Mouse (Mus musculus) left cerebral cortex, adult 2 months (tissue): ENCODE data around the gene Kcnk13. TPM values are rescaled to one million over a fixed set of nuclear protein-coding genes. Genes with fewer than 3 reads are reported as not detected.

Experiments
- DNase-seq, 2 experiments: peaks; one replicate each; pipeline ENCODE4 v3.0.0; 2021 to 2022; ENCODE audit warnings: low spot score in 2 of 2, mixed read lengths in 1 of 2; ENCODE audit errors: extremely low spot score in 1 of 2
- H3K27ac ChIP-seq: fragments of 200-600 bp; 2 replicates; pipeline ENCODE4 v1.8.1; 2022
- H3K4me3 ChIP-seq: fragments of 200-600 bp; 2 replicates; pipeline ENCODE4 v1.8.1; 2022
- CTCF ChIP-seq: fragments of 200-600 bp; IDR thresholded peaks from 2 replicates; pipeline ENCODE4 v1.8.1; 2022; ENCODE audit warnings: antibody characterized with exemption, mild to moderate bottlenecking, moderate library complexity
- intact Hi-C: fragments of 180-260 bp; cut with DNase I; formaldehyde crosslinking; loops from one replicate; pipeline ENCODE4 v1.15.1; 2025
- total RNA-seq, 2 experiments: library from RNA; stranded (reverse); gene quantifications; 2 replicates each; pipeline ENCODE4 v1.2.3; 2021

Gene Kcnk13
- total RNA-seq, 2 experiments from 2014 or later = 6.8 to 10.4 TPM

DNA sequence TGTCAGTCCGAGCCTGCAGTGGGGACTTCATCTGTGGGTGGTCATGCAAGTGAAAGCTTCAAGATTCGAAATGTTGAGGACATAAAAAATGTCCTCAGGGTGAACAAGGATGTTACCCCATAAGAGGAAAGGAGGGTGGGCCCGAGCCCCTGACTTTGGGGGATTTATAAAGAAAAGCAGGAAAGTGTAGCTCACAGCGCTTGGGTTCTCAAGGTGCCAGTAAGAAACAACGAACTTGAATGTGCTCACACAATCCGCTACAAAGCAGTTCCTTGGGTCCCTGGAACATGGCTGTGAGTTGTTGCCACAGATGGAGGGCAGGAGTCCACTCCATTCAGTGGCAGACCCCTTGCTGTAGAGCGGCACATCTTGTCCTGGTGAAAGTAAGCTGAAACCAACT is 63.0 kb downstream of the Kcnk13 start:
- no peak overlapping the region for H3K4me3 ChIP-seq
- DNase-seq = no peak
- no peak for TF ChIP-seq CTCF
- intact Hi-C loops = no loop called here
- H3K27ac ChIP-seq = no peak overlapping the region

DNA sequence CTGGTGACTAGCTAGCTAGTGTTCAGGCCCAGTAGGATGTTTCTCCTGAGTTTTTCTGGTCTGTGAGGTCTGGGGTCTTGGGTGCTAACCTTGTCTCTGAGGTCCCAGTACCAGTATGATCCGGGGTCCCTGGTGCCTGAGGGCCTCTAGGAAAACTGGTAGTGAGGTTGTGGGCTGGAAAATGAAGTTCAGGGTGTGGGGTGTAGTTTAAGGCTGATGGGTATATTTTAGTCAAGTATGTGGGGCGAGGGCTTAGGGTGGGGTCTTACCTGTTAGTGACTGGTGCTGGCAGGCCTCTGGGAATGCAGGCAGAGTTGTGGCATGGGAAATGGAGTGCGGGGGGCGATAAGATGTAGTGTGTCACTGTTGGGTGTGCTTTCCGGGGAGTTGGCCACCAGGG is 67.4 kb downstream of the Kcnk13 start:
- TF ChIP-seq CTCF = no peak
- intact Hi-C loops = no loop called here
- Histone ChIP-seq H3K27ac (no peak overlapping the region), H3K4me3 (no peak overlapping the region)
- no peak for DNase-seq

DNA sequence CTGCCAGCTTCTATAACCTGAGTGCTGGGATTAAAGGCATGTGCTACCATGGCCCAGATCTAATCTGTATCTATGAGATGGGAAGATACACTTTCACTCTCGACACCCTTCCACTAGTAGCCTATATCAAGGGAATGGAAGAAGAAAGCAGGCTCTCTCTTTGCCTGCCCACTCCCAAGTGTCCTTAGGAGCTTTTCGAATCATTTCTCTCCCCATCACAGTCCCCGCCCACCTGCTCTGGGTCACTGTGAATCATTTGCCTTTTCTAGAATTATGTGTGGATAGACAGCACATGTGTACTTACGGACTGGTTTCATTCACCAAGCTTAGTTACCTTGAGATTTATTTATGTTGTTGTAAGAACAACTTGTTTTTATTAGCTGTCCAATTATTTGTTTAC is 68.2 kb downstream of the Kcnk13 start:
- intact Hi-C loops = no loop called here
- DNase-seq = no peak
- no peak for TF ChIP-seq CTCF
- no peak overlapping the region for H3K4me3 ChIP-seq
- H3K27ac ChIP-seq = no peak overlapping the region

DNA sequence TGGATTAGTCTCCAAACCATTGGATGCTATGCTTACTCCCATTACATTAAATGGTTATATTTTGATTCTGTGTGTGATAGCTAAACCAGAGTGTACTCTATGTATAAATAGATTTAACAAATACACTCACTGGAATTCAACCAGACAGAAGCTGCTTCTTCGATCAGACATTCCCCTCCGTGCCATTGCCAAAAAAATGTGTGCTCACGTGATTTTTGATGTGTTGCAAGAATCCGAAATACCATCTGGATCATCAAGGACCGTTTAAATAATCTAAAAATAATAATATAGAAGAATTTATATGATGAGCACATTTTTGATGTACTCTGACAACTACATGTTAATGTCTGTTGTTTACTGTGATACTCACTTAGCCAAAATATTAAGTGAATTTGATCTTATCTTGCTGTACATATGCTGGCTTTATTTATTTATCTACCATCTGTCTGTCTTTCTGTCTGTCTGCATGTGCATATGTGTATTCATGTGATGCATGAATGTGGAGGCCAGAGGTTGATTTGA is 74.5 kb downstream of the Kcnk13 start:
- Histone ChIP-seq H3K4me3 (no peak overlapping the region), H3K27ac (no peak overlapping the region)
- intact Hi-C loops = no loop called here
- DNase-seq = no peak
- no peak for TF ChIP-seq CTCF

DNA sequence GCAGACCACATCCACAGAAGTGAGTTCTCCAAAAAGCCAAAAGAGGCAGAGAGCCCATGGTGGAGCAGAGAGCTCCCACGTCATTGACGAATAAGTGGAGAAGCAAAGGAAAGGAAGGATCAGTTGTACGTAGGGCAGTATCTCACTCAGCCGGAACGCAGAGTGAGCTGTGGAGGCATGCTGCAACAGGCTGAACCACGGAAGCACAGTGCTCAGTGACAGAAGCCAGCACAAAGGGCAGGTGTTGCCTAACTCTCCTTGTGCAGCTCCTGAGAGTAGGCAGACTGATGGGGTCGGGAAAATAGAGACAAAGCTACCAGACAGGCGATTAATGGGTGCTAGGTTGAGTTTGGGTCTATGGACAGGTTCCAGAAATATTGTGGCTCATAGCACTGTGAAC is 77.8 kb downstream of the Kcnk13 start:
- Histone ChIP-seq H3K4me3 (no peak overlapping the region), H3K27ac (no peak overlapping the region)
- no peak for DNase-seq
- no peak for TF ChIP-seq CTCF
- intact Hi-C loops = no loop called here

DNA sequence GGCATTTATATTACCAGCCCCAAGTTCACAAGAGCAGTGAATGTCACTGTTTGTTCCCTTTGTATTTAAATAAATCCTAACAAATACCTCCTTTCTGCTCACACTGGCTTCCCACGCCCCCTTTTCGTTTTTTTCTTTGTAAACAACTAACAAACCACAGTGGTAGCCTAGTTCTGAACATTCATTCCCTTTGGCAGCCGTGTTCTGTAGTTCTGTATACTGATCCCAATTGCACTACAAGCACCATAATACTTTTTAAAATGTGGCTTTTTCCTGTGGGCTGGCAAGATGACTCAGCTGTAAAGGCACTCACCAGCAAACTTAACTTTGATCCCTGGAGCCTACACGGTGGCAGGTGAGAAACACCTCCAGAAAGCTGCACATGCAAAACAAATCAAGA is 80.4 kb downstream of the Kcnk13 start:
- no peak overlapping the region for H3K4me3 ChIP-seq
- intact Hi-C loops = no loop called here
- no peak for DNase-seq

DNA sequence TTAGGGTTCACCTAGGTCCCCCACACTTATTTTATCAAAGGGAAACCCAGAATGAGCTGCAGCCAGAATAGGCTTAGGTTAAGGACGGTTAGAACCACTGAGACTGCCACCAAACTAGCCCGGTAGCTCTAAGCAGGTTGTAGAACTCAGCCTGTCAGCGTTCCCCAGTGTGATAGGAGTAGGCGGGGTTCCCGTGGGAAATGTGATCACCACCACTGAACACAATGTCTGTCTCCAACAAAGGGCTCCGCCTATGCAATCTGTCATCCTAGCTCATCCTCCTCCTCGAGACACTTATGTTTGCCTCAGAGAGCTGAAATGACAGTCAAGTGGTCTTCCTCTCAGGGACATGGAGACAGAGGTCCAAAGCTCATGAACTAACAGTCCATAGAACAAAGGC is 86.3 kb downstream of the Kcnk13 start:
- no peak for TF ChIP-seq CTCF
- H3K27ac ChIP-seq = no peak overlapping the region
- intact Hi-C loops = no loop called here
- H3K4me3 ChIP-seq = no peak overlapping the region
- DNase-seq = peak in 1 of 2 experiments; percentile 20

More for the DNA sequence above, 80.4 kb downstream of the Kcnk13 start:
- no peak overlapping the region for H3K27ac ChIP-seq
- TF ChIP-seq CTCF = no peak

DNA sequence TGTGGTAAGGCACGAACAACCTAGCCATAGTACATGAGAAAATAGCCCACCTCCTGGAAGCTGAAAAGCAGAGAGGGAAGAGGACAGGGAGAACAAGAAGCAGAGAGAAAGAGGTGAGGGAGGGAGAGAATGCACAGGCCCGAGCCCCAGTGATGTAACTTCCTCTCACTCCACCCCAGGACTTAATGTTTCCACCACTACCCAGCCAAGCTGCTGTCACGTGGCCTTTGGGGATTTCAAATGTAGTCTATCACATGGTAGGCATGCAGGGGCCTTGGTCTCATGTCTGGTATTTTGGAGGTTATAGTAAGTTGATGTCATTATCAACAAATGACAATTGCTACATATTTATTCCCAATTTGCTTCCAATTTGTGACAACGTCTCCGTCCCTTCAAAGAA is 89.3 kb downstream of the Kcnk13 start:
- H3K27ac ChIP-seq = no peak overlapping the region
- no peak for TF ChIP-seq CTCF
- intact Hi-C loops = no loop called here
- no peak overlapping the region for H3K4me3 ChIP-seq
- no peak for DNase-seq

DNA sequence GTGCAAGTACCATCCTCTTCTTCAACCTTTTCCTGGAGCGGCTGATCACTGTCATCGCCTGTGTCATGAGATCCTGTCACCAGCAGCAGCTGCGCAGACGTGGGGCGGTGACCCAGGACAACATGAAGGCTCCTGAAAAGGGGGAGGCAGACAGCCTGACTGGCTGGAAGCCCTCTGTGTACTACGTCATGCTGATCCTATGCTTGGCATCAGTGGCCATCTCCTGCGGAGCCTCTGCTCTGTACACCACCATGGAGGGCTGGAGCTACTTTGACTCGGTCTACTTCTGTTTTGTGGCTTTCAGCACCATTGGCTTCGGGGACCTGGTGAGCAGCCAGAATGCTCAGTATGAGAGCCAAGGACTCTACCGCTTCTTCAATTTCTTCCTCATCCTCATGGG is 96.8 kb downstream of the Kcnk13 start:
- TF ChIP-seq CTCF = no peak
- no peak overlapping the region for H3K27ac ChIP-seq
- H3K4me3 ChIP-seq = no peak overlapping the region
- DNase-seq = no peak
- intact Hi-C loops = no loop called here

DNA sequence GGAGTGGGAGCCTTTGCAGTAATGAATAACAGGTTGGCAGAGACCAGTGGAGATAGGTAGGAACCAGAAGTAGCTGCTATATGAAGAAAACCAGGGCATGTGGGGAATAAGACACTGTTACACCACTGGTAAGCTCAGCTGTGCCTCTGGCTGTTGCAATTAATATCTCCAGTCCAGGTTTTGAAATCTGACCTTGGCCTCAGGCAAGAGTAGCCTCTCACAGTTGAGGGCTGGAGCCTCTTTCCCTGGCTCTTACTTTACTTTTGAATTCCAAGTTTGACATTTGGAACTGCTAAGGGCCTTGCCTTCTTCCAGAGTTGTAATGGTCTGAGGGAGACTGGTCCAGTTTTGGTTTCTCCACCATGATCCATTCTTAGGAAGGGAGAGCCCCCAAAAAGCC is 97.5 kb downstream of the Kcnk13 start:
- Histone ChIP-seq H3K4me3 (no peak overlapping the region), H3K27ac (no peak overlapping the region)
- TF ChIP-seq CTCF = no peak
- intact Hi-C loops = no loop called here
- no peak for DNase-seq

DNA sequence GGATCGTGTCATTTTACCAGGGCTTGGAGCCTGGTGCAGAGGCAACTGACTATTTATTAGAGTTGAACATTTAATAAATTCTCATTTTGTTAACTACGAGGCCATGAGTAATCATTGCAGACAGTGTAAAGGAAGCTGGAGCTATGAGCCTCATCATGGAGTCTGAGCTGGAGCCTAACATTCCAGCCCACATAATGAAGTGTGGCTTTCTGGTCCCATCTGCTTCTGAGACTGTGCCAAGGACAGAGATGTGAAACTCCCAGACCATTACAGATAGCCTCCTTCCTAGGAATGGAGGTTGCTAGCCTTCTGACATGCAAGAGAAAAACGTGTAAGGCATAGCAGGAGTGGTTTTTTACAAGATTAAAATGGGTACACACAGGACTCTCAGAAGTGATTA is 98.3 kb downstream of the Kcnk13 start:
- no peak overlapping the region for H3K4me3 ChIP-seq
- H3K27ac ChIP-seq = no peak overlapping the region
- intact Hi-C loops = no loop called here
- TF ChIP-seq CTCF = no peak
- no peak for DNase-seq

DNA sequence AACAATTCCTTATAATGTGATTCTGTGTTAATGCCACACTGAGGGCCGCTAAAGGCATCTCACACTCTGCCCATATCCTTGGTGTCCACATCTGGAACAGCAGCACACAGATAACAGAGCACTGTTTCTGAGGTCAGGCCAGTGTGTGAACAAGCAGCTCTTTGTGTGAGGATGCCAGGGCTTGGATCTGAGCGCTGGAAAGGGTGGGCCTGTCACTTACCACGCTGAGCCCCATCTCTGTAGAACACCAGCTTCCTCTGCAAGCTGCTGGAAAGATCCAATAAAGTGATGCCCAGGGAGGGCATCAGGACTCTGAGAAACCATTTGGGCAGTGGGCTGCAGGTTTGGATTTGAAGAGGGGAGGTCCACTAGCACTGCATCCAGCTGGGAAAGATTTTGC is 100.8 kb downstream of the Kcnk13 start:
- intact Hi-C loops = no loop called here
- Histone ChIP-seq H3K4me3 (no peak overlapping the region), H3K27ac (no peak overlapping the region; the same call in 1 of the 2 replicates)
- DNase-seq = no peak
- no peak for TF ChIP-seq CTCF

DNA sequence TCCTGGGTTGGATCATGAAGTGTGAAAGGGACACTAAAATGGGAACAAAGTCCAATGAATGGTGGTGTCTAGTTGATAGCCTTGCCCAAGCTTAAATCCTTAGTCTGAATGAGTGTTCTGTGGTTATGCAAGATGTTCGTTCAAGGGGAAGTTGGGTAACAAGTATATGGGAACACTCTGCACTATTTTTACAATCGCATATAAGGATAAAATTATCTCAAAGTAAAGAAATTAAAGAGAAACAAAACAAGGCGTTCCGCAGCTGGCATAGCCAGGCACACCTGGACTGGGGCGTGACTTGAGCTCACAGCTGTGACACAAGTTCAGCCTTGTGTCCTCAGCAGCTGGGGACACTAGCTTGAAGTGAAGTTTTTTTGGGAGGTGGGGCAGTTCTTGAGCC is 103.2 kb downstream of the Kcnk13 start:
- Histone ChIP-seq H3K4me3 (no peak overlapping the region), H3K27ac (no peak overlapping the region)
- no peak for TF ChIP-seq CTCF
- intact Hi-C loops = no loop called here
- no peak for DNase-seq
